Mouse (Mus musculus): ENCODE measurements around the gene Rgs7.

DNA sequence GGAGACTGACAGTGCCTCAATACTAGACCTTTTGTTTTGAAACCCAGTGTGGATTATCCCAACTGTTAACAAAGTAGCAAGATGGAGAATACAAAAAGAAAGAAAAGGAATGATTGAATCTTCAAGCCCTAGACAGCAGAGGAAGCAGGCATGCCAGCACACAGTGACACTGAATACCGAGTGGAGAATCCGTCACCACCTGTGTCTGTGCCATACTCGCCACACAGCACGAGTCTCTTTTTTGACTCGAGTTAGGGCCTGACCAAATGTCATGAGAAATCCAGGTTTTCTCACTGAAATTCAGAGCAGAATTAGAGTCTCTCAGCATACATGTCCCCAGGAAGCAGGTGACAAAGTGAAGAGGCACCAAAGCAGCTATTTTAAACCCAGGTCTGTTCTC, 250.2 kb downstream of the Rgs7 start:
- TF ChIP-seq POLR2AphosphoS2 (IDR thresholded peaks at IDR 0.05; ENCODE audit: insufficient read length, low read depth) (no peak), CEBPB (IDR thresholded peaks at IDR 0.05; ENCODE audit: insufficient read depth, poor library complexity, severe bottlenecking) (no peak), SRF (IDR thresholded peaks at IDR 0.05; ENCODE audit: control insufficient read depth, insufficient read length, low read depth) (no peak), POLR2A (IDR thresholded peaks at IDR 0.05; ENCODE audit: insufficient read length, low read depth) (no peak), MYOD1 (IDR thresholded peaks at IDR 0.05; ENCODE audit: control insufficient read depth in 1 of 3, insufficient read length in 2 of 3, low read depth in 2 of 3) (no peak), USF1 (IDR thresholded peaks at IDR 0.05; ENCODE audit: low read depth) (no peak), MAX (IDR thresholded peaks at IDR 0.05; ENCODE audit: low read depth) (no peak)
